Mouse (Mus musculus): ENCODE data around the gene Olfr146. TPM values are rescaled to one million over a fixed set of nuclear protein-coding genes. Genes with fewer than 3 reads are reported as not detected.

Gene Olfr146
- polyA plus RNA-seq (2014; fragmentation: Illumina TruSeq; extraction: RNeasy Lipid Tissue Mini Kit (QIAGEN cat#74804); ENCODE audit: low read depth, low replicate concordance), result not detected

DNA sequence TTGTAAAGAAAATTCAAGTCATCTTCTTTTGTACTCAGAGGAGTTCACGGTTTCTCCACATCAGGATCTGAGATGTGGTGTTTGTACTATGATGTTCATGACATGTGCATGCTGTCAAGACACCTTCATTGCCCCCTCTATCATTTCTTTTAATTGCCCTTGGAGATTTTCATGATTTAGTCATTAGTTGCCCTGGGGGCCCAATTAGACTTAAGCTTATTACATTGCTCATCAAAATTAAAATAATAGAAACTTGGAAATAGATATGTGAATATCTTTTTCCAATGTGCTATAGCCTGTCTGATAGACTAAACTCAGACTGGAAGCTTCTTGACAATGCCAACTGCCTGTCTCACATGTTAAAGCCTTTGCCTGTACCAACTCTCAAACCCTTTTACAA lies at the start of gene Olfr146:
Olfr146 (minus strand) TSS at position 101 of the 400 bp plus-strand sequence.

DNA sequence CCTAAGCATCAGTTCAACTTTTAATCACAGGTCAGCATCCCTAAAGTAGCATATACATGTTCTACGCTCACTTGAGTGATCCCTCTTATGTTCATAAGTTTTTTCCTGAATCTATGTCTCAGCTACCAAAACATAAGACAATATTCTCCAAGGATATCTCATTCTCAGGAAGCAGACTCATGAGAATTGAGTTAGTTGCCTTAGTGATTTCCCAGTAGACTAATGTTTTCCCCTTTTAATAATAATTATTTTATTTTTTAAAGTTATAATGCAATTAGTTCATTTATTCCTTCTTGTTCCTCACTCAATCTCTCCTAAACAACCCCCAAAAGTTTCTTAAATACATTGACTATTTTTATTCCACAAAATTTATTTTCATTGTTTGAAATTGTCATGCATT lies 41.7 kb upstream of the Olfr146 start, which contains the start of gene Olfr937:
Olfr937 (minus strand) TSS at position 101 of the 400 bp plus-strand sequence.

DNA sequence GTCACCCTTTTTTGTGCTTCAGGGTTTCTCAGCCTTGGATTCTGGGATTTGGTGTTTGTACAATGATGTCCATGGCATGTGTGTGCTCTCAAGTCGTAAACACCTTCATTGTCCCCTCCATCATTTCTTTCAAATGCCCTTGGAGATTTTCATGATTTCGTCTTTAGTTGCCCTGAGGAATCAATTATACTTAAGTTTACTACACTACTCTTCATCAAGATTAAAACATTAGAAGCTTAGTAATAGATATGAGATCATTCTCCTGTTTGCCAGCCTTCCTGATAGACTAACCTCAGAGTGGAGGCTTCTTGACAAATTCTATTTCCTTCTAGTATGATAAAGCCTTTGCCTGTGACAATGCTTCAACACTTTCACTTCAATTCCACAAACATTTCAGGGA lies 23.6 kb downstream of the Olfr146 start, which contains the start of gene Olfr935:
Olfr935 (minus strand) TSS at position 101 of the 400 bp plus-strand sequence.

DNA sequence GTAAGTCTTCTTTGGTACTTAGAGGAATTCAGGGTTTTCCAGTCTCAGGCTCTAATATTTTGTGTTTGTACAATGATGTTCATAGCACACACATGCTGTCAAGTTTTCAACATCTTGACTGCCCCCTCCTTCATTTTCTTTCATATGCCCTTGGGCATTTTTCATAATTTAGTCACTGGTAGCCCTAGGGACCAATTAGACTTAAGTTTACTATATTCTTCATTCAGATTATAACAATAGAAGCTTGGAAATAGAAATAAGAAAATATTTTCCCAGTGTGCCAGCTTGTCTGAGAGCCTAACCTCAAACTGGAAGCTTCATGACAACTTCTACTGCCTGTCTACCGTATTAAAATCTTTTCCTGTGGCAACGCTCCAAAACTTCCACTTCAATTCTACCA lies 35.0 kb downstream of the Olfr146 start, which contains the start of gene Olfr934:
Olfr934 (minus strand) TSS at position 101 of the 400 bp plus-strand sequence.

GRCm38 (mm10) chr9:38972013-38972412 lies 51.2 kb downstream of the Olfr146 start, which contains the start of gene Olfr933:
Olfr933 (plus strand) TSS chr9:38972313.

Other genes with a start within 250 kb of the Olfr146 start
- not detected for gene Olfr922, start 208.8 kb downstream of the Olfr146 start, polyA plus RNA-seq (2014; fragmentation: Illumina TruSeq; extraction: RNeasy Lipid Tissue Mini Kit (QIAGEN cat#74804); ENCODE audit: low read depth, low replicate concordance)
- not detected for gene Olfr923, start 196.8 kb downstream of the Olfr146 start, polyA plus RNA-seq (2014; fragmentation: Illumina TruSeq; extraction: RNeasy Lipid Tissue Mini Kit (QIAGEN cat#74804); ENCODE audit: low read depth, low replicate concordance)
- not detected for gene Olfr924, start 178.9 kb downstream of the Olfr146 start, polyA plus RNA-seq (2014; fragmentation: Illumina TruSeq; extraction: RNeasy Lipid Tissue Mini Kit (QIAGEN cat#74804); ENCODE audit: low read depth, low replicate concordance)
- gene Olfr26, start 168.3 kb downstream of the Olfr146 start, polyA plus RNA-seq (2014; fragmentation: Illumina TruSeq; extraction: RNeasy Lipid Tissue Mini Kit (QIAGEN cat#74804); ENCODE audit: low read depth, low replicate concordance), result not detected
- gene Olfr926, start 146.3 kb downstream of the Olfr146 start, polyA plus RNA-seq (2014; fragmentation: Illumina TruSeq; extraction: RNeasy Lipid Tissue Mini Kit (QIAGEN cat#74804); ENCODE audit: low read depth, low replicate concordance), result not detected
- gene Olfr930, start 93.6 kb downstream of the Olfr146 start, polyA plus RNA-seq (2014; fragmentation: Illumina TruSeq; extraction: RNeasy Lipid Tissue Mini Kit (QIAGEN cat#74804); ENCODE audit: low read depth, low replicate concordance), result not detected
- gene Olfr933, start 51.1 kb downstream of the Olfr146 start, polyA plus RNA-seq (2014; fragmentation: Illumina TruSeq; extraction: RNeasy Lipid Tissue Mini Kit (QIAGEN cat#74804); ENCODE audit: low read depth, low replicate concordance), result not detected
- not detected for gene Olfr934, start 35.1 kb downstream of the Olfr146 start, polyA plus RNA-seq (2014; fragmentation: Illumina TruSeq; extraction: RNeasy Lipid Tissue Mini Kit (QIAGEN cat#74804); ENCODE audit: low read depth, low replicate concordance)
- not detected for gene Olfr935, start 23.7 kb downstream of the Olfr146 start, polyA plus RNA-seq (2014; fragmentation: Illumina TruSeq; extraction: RNeasy Lipid Tissue Mini Kit (QIAGEN cat#74804); ENCODE audit: low read depth, low replicate concordance)
- gene Olfr937, start 41.6 kb upstream of the Olfr146 start, polyA plus RNA-seq (2014; fragmentation: Illumina TruSeq; extraction: RNeasy Lipid Tissue Mini Kit (QIAGEN cat#74804); ENCODE audit: low read depth, low replicate concordance), result not detected
- gene Olfr938, start 55.5 kb upstream of the Olfr146 start, polyA plus RNA-seq (2014; fragmentation: Illumina TruSeq; extraction: RNeasy Lipid Tissue Mini Kit (QIAGEN cat#74804); ENCODE audit: low read depth, low replicate concordance), result not detected
- not detected for gene Olfr27, start 104.8 kb upstream of the Olfr146 start, polyA plus RNA-seq (2014; fragmentation: Illumina TruSeq; extraction: RNeasy Lipid Tissue Mini Kit (QIAGEN cat#74804); ENCODE audit: low read depth, low replicate concordance)
- not detected for gene Olfr943, start 142.9 kb upstream of the Olfr146 start, polyA plus RNA-seq (2014; fragmentation: Illumina TruSeq; extraction: RNeasy Lipid Tissue Mini Kit (QIAGEN cat#74804); ENCODE audit: low read depth, low replicate concordance)
- not detected for gene Olfr944, start 178.5 kb upstream of the Olfr146 start, polyA plus RNA-seq (2014; fragmentation: Illumina TruSeq; extraction: RNeasy Lipid Tissue Mini Kit (QIAGEN cat#74804); ENCODE audit: low read depth, low replicate concordance)
- not detected for gene Olfr1537, start 226.6 kb upstream of the Olfr146 start, polyA plus RNA-seq (2014; fragmentation: Illumina TruSeq; extraction: RNeasy Lipid Tissue Mini Kit (QIAGEN cat#74804); ENCODE audit: low read depth, low replicate concordance)

Data from kidney, adult 10 weeks (tissue).